Mouse (Mus musculus) midbrain, embryonic 14.5 days (tissue): Measurements from ENCODE around the gene Ica1. TPM values are rescaled to one million over a fixed set of nuclear protein-coding genes. Genes with fewer than 3 reads are reported as not detected.

ENCODE experiments used
- ATAC-seq: fragments of 200-750 bp; cut with Nextera tagmentation; 2 replicates; pipeline ENCODE4 v1.8.0; 2017; ENCODE audit warnings: moderate number of reproducible peaks, moderate library complexity; ENCODE audit not compliant: low FRiP score, low TSS enrichment
- DNase-seq: peaks from one replicate; pipeline ENCODE4 v3.0.0-alpha.2; 2015
- H3K27ac ChIP-seq: fragments of 300-500 bp; sonication (generic); replicated peaks from 2 replicates; pipeline ENCODE4 v1.5.1; 2014; ENCODE audit warnings: mild to moderate bottlenecking, low read depth, low read length, moderate library complexity
- H3K27me3 ChIP-seq: fragments of 300-500 bp; sonication (generic); 2 replicates; pipeline ENCODE4 v1.6.1; 2014; ENCODE audit warnings: low read length, control low read depth, mixed read lengths; ENCODE audit not compliant: control insufficient read depth, insufficient read depth
- H3K36me3 ChIP-seq: fragments of 300-500 bp; sonication (generic); 2 replicates; pipeline ENCODE4 v1.6.1; 2014; ENCODE audit warnings: low read length, control low read depth; ENCODE audit not compliant: control insufficient read depth, insufficient read depth
- H3K4me1 ChIP-seq: fragments of 300-500 bp; sonication (generic); 2 replicates; pipeline ENCODE4 v1.6.1; 2014; ENCODE audit warnings: mild to moderate bottlenecking, antibody characterized with exemption, low read length, control low read depth; ENCODE audit not compliant: control insufficient read depth, insufficient read depth
- H3K4me2 ChIP-seq: fragments of 300-500 bp; sonication (generic); 2 replicates; pipeline ENCODE4 v1.6.1; 2014; ENCODE audit warnings: mild to moderate bottlenecking, low read length, moderate library complexity
- H3K4me3 ChIP-seq: fragments of 300-500 bp; sonication (generic); replicated peaks from 2 replicates; pipeline ENCODE4 v1.5.1; 2014; ENCODE audit warnings: low read depth, low read length
- H3K9ac ChIP-seq: fragments of 300-500 bp; sonication (generic); replicated peaks from 2 replicates; pipeline ENCODE4 v1.6.1; 2014; ENCODE audit warnings: mild to moderate bottlenecking, low read length, moderate library complexity
- H3K9me3 ChIP-seq: fragments of 300-500 bp; sonication (generic); 2 replicates; pipeline ENCODE4 v1.6.1; 2016; ENCODE audit warnings: low read length, control low read depth, mixed read lengths; ENCODE audit not compliant: control insufficient read depth
- WGBS: fragments of 180-500 bp; shearing (Covaris S2); extraction: QIAGEN DNeasy Blood & Tissue Kit; methylation state at CpG from one replicate; pipeline ENCODE4 v1.1.7; 2014; 5-methylcytosine and 5-hydroxymethylcytosine counted together
- polyA plus RNA-seq: library from polyadenylated mRNA; unstranded; fragments of >200 nt; fragmentation: Nextera tagmentation; extraction: Ambion mirVana; gene quantifications from 2 replicates; pipeline ENCODE4 v1.2.1, GENCODE M21; 2014

Gene Ica1
- polyA plus RNA-seq, 1 experiment from 2014 or later: 59.0 TPM

GRCm38 (mm10) chr6:8717967-8718366 lies 60.3 kb downstream of the Ica1 start:
- DNase-seq (no peak), ATAC-seq (no peak)
- no peaks in the 10 kb centered on the region for H3K4me1 ChIP-seq
- no peak overlapping the region for H3K4me2 ChIP-seq
- no peak overlapping the region for H3K4me3 ChIP-seq
- no peaks in the 10 kb centered on the region for H3K9me3 ChIP-seq
- no peak overlapping the region for H3K27ac ChIP-seq
- H3K27me3 ChIP-seq: no peaks in the 10 kb centered on the region
- 89% methylated on average over 7 of the region's 7 CpGs for WGBS
- H3K36me3 ChIP-seq: no peaks in the 10 kb centered on the region
- H3K9ac ChIP-seq: no peak overlapping the region

GRCm38 (mm10) chr6:8716539-8716938 lies 61.7 kb downstream of the Ica1 start:
- H3K4me1 ChIP-seq: no peaks in the 10 kb centered on the region
- H3K27ac ChIP-seq: no peak overlapping the region
- ATAC-seq (no peak), DNase-seq (no peak)
- H3K27me3 ChIP-seq: no peaks in the 10 kb centered on the region
- no peak overlapping the region for H3K4me2 ChIP-seq
- no peaks in the 10 kb centered on the region for H3K36me3 ChIP-seq
- H3K4me3 ChIP-seq: no peak overlapping the region
- H3K9ac ChIP-seq: no peak overlapping the region
- H3K9me3 ChIP-seq: no peaks in the 10 kb centered on the region
- 94% methylated on average over 2 of the region's 2 CpGs for WGBS

GRCm38 (mm10) chr6:8711246-8711645 lies 67.0 kb downstream of the Ica1 start:
- H3K27me3 ChIP-seq: no peaks in the 10 kb centered on the region
- H3K4me1 ChIP-seq: no peaks in the 10 kb centered on the region
- H3K9me3 ChIP-seq: no peaks in the 10 kb centered on the region
- no peak overlapping the region for H3K27ac ChIP-seq
- DNase-seq: no peak
- no peak for ATAC-seq
- H3K36me3 ChIP-seq: no peaks in the 10 kb centered on the region
- H3K4me3 ChIP-seq: no peak overlapping the region
- no peak overlapping the region for H3K4me2 ChIP-seq
- no peak overlapping the region for H3K9ac ChIP-seq
- 91% methylated on average over 5 of the region's 5 CpGs for WGBS

GRCm38 (mm10) chr6:8694636-8695514 lies 83.4 kb downstream of the Ica1 start:
- Histone ChIP-seq H3K4me1 (no peaks in the 10 kb centered on the region; the same call in 1 of the 2 replicates), H3K9me3 (no peaks in the 10 kb centered on the region), H3K27me3 (no peaks in the 10 kb centered on the region), H3K27ac (no peak overlapping the region), H3K36me3 (no peaks in the 10 kb centered on the region), H3K4me3 (no peak overlapping the region), H3K4me2 (no peak overlapping the region), H3K9ac (no peak overlapping the region)
- WGBS: 68% methylated on average over 12 of the region's 12 CpGs
- DNase-seq (peak; percentile 53), ATAC-seq (no peak)

GRCm38 (mm10) chr6:8693926-8694635 lies 84.2 kb downstream of the Ica1 start:
- Histone ChIP-seq H3K9me3 (no peaks in the 10 kb centered on the region), H3K4me3 (no peak overlapping the region), H3K9ac (no peak overlapping the region), H3K4me1 (no peaks in the 10 kb centered on the region; the same call in 1 of the 2 replicates), H3K4me2 (no peak overlapping the region), H3K36me3 (no peaks in the 10 kb centered on the region), H3K27me3 (no peaks in the 10 kb centered on the region), H3K27ac (0 out of 2 replicates have a peak overlapping the region, but pooled peaks have one; percentile 38)
- ATAC-seq (peak; percentile 85), DNase-seq (peak; percentile 41)
- 6% methylated on average over 10 of the region's 10 CpGs for WGBS

GRCm38 (mm10) chr6:8693141-8693881 lies 85.0 kb downstream of the Ica1 start:
- H3K9ac ChIP-seq: no peak overlapping the region
- H3K4me1 ChIP-seq: no peaks in the 10 kb centered on the region; the same call in 1 of the 2 replicates
- H3K9me3 ChIP-seq: no peaks in the 10 kb centered on the region
- no peak overlapping the region for H3K4me2 ChIP-seq
- ATAC-seq (peak; percentile 50; the same call in 1 of the 2 replicates), DNase-seq (peak; percentile 11)
- H3K27ac ChIP-seq: no peak overlapping the region; the same call in 1 of the 2 replicates
- WGBS: 21% methylated on average over 11 of the region's 11 CpGs
- H3K4me3 ChIP-seq: no peak overlapping the region
- H3K36me3 ChIP-seq: no peaks in the 10 kb centered on the region
- H3K27me3 ChIP-seq: no peaks in the 10 kb centered on the region

DNA sequence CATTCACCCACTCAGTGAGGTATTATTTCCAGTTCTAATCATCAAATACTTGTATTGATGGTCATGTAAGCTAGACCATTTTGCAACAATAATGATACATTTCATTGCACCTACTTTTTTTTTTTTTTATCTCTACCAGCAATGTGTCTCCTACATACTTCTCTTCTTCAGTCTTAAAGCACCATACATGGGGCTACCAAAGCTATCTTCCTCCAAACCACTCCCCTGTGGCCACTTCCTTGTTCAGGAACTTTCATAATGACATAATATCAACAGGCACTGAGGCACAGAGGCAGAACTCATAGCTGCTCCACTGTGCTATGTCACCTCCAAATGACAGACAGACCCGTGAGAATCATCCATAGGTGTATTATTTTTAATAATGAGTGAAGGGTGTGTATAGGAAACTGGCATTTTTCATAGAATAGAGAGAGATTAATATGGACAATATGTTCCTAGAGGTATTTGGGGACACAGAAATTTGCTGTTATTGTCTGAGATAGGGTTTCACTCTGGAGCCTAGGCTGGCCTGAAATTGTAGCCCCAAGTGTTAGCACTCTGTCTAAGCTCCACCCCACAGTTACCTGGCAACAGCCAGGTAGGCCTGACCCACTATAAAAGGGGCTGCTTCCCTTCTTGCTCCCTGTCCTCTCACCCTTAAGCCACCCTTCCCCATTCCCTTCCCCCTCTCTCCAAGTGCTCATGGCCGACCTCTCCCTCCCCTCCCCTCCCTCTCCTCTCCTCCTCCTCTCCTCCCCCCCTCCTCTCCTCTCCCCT lies 86.9 kb downstream of the Ica1 start:
- ATAC-seq: no peak
- 67% methylated on average over 2 of the region's 2 CpGs for WGBS

GRCm38 (mm10) chr6:8690441-8690840 lies 87.8 kb downstream of the Ica1 start:
- 81% methylated on average over 3 of the region's 3 CpGs for WGBS
- H3K4me1 ChIP-seq: no peaks in the 10 kb centered on the region; the same call in 1 of the 2 replicates
- H3K9me3 ChIP-seq: no peaks in the 10 kb centered on the region
- no peak overlapping the region for H3K4me3 ChIP-seq
- H3K4me2 ChIP-seq: no peak overlapping the region
- ATAC-seq: no peak
- H3K27ac ChIP-seq: no peak overlapping the region
- no peaks in the 10 kb centered on the region for H3K27me3 ChIP-seq
- DNase-seq: no peak
- H3K36me3 ChIP-seq: no peaks in the 10 kb centered on the region
- H3K9ac ChIP-seq: no peak overlapping the region

More for the DNA sequence above, 86.9 kb downstream of the Ica1 start:
- Histone ChIP-seq H3K27ac (no peak overlapping the region), H3K4me2 (no peak overlapping the region), H3K27me3 (no peaks in the 10 kb centered on the region), H3K36me3 (no peaks in the 10 kb centered on the region), H3K9me3 (no peaks in the 10 kb centered on the region), H3K4me1 (no peaks in the 10 kb centered on the region; the same call in 1 of the 2 replicates), H3K4me3 (no peak overlapping the region), H3K9ac (no peak overlapping the region)
- DNase-seq: no peak
